Mouse (Mus musculus): ENCODE results near the gene Snai3.

Snai3 gene

GRCm38 (mm10) chr8:122459990-122460389 is 543 bp downstream of the Snai3 start:
- no peak for DNase-seq (ENCODE audit: extremely low spot score, low spot score)

GRCm38 (mm10) chr8:122459218-122459900 is 1.2 kb downstream of the Snai3 start:
- DNase-seq (ENCODE audit: extremely low spot score, low spot score): no peak

DNA sequence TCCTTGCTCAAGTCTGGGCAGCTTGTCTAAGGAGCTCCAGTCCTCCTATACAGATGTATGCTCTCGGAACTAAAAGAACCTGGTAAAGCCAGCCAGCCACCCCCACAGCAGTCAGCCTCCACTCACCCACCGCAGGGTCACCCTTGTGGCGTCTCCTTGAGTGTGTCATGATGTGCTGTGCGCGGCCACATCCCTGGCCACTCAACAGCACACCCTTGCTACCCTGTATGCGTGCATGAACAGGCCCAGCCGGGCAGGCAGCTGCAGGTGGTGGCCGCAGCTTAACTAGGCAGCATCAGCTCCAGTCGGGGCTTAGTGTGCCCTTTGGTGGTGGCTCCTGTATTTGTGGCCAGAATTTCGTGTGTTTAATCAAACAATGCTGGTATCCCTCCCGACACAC is 3.4 kb downstream of the Snai3 start:
- DNase-seq (ENCODE audit: extremely low spot score, low spot score): no peak

GRCm38 (mm10) chr8:122454409-122454808 is 6.1 kb downstream of the Snai3 start:
- DNase-seq (ENCODE audit: extremely low spot score, low spot score): no peak

- no peak for DNase-seq (ENCODE audit: extremely low spot score, low spot score)
Measured at GRCm38 (mm10) chr8:122452154-122452553, 8.4 kb downstream of the Snai3 start.

GRCm38 (mm10) chr8:122451161-122451703 is 9.3 kb downstream of the Snai3 start:
- no peak for DNase-seq (ENCODE audit: extremely low spot score, low spot score)

DNA sequence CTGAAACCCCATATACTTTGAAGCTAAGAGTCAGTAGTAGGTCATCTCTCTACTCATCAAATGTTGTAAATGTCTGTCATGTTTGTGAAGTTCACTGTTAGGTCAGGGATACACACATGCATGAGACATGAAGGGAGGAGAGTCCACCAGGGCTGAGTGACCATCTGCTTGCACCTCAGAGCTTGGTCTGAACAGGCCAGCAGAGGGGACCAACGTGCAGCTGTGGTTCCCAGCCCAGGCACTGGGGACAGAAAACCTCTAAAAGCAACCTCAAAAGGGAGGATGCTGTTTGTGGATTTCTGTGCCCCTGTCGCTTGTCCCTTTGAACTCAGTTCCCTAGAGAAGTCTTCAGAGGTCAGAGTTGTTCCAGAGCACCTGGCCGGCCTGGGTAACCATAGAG is 15.3 kb downstream of the Snai3 start:
- no peak for DNase-seq (ENCODE audit: extremely low spot score, low spot score)

DNA sequence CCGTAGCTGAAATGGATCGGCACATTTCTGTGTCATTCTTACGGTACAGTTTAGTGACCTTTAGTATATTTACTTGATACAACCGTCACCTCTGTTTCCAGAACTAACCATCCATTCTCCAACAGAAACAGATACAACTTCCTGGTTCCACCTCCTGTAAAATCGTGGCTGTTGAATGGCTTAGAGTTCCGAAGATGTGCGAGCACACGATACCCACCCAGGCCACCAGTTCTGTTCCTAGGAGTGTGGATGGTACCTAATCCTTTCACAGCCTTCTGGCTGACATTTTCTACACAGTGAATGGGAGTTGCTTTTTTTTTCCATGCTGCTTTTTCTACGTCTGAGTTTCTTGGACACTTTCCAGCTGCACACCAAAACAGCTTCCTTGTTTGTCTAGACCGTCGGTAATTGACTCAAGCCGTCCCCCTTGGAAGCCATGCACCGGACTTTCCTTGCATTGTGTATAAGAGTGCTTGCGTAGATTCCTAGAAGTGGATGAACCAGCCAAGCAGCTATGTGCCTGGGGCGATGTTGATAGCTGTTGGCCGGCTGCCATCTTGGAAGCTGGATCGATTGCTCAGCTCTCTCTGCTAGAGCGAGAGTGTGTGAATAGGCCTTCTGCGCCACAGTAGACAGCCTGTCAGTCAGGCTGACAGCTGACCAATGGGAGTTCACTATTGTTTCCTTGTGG is 16.3 kb downstream of the Snai3 start:
- DNase-seq (ENCODE audit: extremely low spot score, low spot score): peak; percentile 36

DNA sequence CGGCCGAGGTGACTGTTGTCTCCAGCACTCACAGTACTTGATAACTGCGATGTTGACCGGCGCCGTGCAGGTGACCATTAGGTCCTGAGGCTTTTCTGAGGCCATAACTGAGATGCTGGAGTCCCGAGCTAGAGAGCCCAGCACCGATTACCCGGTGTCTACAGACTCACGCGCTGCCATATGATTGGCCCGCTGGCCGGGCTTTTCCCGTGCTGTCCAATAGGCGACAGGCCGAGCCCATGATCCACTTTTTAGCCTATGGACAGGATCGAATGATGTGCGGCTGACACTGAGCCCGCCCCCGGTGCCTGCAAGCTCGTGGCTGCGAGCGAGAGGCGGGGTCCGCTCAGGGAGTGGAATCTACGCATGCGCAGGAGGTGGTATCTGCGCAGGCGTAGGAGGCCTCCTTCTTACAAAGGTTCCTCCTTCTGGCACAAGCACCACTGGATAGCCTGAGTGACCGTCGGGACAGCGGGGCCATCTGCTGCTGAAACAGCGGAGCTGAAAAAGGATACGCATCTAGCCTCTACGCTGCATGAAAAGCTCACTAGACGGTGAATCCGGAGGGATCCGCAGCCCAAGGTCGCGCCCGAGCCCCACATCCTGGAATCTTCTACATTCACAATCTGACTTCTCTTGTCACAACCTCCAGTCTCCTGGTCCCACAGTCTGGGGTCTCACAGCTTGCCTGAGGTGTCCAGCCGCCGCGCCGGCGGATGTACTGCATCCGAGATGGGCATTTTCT is 17.1 kb downstream of the Snai3 start, which contains the start of gene Mvd:
TSS of gene Mvd (minus strand) at position 161 of the 745 bp plus-strand sequence.
- DNase-seq (ENCODE audit: extremely low spot score, low spot score): peak; percentile 98

DNA sequence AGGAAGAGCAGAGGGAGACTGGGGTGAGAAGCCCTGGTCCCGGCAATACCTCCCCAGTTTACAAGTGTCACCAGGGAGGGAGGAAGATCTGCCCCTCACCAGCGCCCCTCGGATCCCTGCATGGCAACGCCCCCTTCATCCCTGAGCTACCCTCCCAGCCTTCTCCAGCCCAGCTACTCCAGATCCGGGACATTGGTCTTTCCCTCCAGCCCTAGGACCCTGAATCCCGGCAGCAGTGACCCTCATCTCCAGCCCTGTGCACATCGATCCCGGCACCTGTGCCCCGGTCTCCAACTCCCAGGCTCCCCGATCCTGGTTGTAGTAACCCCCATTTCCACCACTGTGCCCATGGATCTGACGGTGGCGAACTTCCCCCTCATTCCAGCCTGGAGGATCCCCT is 17.8 kb downstream of the Snai3 start:
- no peak for DNase-seq (ENCODE audit: extremely low spot score, low spot score)

DNA sequence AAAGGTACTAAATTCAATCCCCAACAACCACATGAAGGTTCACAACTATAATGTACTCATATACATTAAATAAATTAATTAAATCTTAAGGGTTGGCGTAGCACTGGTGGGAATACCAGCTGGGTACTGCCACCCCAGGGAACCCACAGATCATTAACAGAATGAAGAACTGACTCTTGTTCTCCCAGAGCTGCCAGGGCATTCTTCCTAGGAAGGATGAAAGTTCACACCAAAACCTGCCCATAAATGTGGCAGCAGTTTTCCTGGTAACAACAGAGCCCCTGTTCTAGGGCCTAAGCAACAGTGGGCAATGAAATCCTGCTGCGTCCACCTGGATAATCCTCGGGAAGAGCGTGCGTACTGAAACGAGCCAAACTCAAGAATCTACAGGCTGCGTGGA is 18.2 kb downstream of the Snai3 start:
- no peak for DNase-seq (ENCODE audit: extremely low spot score, low spot score)

DNA sequence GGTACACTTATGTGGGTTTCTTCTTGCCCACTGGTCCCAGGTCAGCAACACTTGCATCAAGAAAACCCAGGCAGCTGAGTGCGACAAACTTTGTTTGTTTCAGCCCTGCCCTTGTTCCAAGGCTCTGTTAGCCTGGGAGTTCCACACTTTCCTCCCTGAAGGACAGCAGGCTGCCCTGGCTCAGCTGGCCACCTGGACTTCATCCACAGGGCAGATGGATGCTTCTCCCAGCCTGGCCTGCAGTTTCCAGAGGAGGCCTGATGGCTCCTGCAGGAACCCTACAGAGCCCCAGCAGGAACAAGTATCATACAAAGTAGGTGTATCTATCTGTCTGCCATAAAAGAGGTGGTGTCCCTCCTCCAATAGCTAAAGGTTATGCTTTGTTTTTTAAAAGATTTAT is 19.2 kb downstream of the Snai3 start:
- DNase-seq (ENCODE audit: extremely low spot score, low spot score): no peak

DNA sequence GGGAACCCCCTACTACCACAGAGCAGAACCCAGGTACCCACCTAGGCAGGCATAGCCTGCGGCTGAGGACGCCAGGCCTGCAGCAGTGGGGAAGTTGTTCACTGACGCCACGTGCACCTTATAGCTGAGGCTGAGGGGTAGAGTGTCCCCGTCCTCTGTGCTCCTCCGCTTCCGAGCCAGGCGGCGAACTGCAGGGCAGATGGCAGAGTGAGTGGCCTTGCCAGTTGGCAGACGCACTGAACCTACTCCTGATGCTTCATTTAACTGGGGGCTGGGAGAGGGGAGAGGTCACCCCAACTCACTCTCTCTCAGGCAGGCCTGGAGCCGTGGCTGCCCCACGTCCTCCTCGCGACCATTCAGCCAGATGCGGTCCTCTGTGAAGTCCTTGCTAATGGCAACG is 21.2 kb downstream of the Snai3 start:
- no peak for DNase-seq (ENCODE audit: extremely low spot score, low spot score)

GRCm38 (mm10) chr8:122437708-122438331 is 22.7 kb downstream of the Snai3 start:
- DNase-seq (ENCODE audit: extremely low spot score, low spot score): no peak

GRCm38 (mm10) chr8:122436586-122437125 is 23.9 kb downstream of the Snai3 start:
- DNase-seq (ENCODE audit: extremely low spot score, low spot score): no peak

- DNase-seq (ENCODE audit: extremely low spot score, low spot score): no peak
Measured at GRCm38 (mm10) chr8:122436146-122436545, 24.4 kb downstream of the Snai3 start.

GRCm38 (mm10) chr8:122435375-122435774 is 25.2 kb downstream of the Snai3 start:
- no peak for DNase-seq (ENCODE audit: extremely low spot score, low spot score)

- no peak for DNase-seq (ENCODE audit: extremely low spot score, low spot score)
Measured at GRCm38 (mm10) chr8:122433269-122433905, 27.1 kb downstream of the Snai3 start.

GRCm38 (mm10) chr8:122432443-122433268 is 27.9 kb downstream of the Snai3 start, which contains the start of gene Cyba:
TSS of gene Cyba (minus strand) at chr8:122432930.
- peak; percentile 64 for DNase-seq (ENCODE audit: extremely low spot score, low spot score)
